Mouse (Mus musculus): ENCODE results near the gene Ebf1. TPM values are rescaled to one million over a fixed set of nuclear protein-coding genes. Genes with fewer than 3 reads are reported as not detected.

The Ebf1 gene
- polyA plus RNA-seq, 1 experiment from 2014 or later, result 13.3 TPM

DNA sequence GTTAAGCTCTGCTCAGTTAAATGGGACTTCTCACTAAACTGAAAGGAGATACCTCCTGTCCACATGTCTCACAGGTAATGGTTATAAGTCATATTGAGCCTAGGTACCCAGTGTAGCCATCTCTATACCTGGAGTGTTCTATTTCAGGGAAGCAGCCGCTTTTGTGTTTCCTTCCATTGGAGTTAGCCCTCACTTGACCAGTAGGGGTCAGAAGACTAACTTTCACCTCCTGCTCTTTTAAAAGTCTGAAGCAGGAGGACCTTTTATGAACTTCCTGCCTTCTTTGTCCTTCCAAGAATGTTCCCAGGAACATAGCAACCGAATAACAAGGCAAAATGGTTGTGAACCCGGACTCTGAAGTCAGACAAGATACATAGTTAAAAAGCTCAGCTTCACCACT lies 157.3 kb downstream of the Ebf1 start:
- Histone ChIP-seq H3K4me2 (replicated peaks; ENCODE audit: low read depth, low read length) (no peak overlapping the region), H3K4me1 (ENCODE audit: control insufficient read depth, insufficient read depth, low read length) (no peaks in the 10 kb centered on the region), H3K36me3 (ENCODE audit: control insufficient read depth, insufficient read depth, low read length) (no peaks in the 10 kb centered on the region), H3K4me3 (ENCODE audit: low read depth, low read length) (no peak overlapping the region), H3K27me3 (ENCODE audit: control insufficient read depth, insufficient read depth, low read length) (no peaks in the 10 kb centered on the region), H3K9me3 (ENCODE audit: control insufficient read depth, low read depth, low read length) (no peaks in the 10 kb centered on the region), H3K9ac (replicated peaks; ENCODE audit: low read depth, low read length) (no peak overlapping the region), H3K27ac (ENCODE audit: low read length) (no peak overlapping the region)
- WGBS, result 77% methylated on average over 3 of the region's 3 CpGs
- ATAC-seq (ENCODE audit: insufficient number of reproducible peaks, insufficient read depth, low FRiP score, low read depth), result no peak

DNA sequence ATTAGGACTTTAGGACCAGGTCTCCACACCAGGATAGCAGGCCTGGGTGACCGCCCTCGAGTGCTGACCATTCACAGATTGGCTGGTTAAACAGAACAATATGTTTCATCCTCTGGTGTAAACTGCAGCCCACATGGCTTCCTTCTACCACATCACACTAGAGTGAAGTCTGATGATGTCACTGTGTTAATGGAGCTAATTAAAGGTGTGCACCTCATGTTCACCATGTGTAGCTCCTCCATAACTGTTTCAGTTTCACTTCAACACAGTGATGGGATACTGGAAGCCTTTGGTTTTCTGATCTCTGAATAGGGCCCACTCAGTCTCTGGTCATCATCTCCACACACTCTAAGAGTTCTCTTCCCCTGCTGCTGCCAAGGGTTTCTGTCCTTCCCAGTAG lies 158.4 kb downstream of the Ebf1 start:
- Histone ChIP-seq H3K36me3 (ENCODE audit: control insufficient read depth, insufficient read depth, low read length) (no peaks in the 10 kb centered on the region), H3K4me1 (ENCODE audit: control insufficient read depth, insufficient read depth, low read length) (no peaks in the 10 kb centered on the region), H3K4me3 (ENCODE audit: low read depth, low read length) (no peak overlapping the region), H3K27me3 (ENCODE audit: control insufficient read depth, insufficient read depth, low read length) (no peaks in the 10 kb centered on the region), H3K27ac (ENCODE audit: low read length) (no peak overlapping the region), H3K9ac (replicated peaks; ENCODE audit: low read depth, low read length) (no peak overlapping the region), H3K4me2 (replicated peaks; ENCODE audit: low read depth, low read length) (no peak overlapping the region), H3K9me3 (ENCODE audit: control insufficient read depth, low read depth, low read length) (no peaks in the 10 kb centered on the region)
- ATAC-seq (ENCODE audit: insufficient number of reproducible peaks, insufficient read depth, low FRiP score, low read depth), result no peak
- 86% methylated on average over 2 of the region's 2 CpGs for WGBS

DNA sequence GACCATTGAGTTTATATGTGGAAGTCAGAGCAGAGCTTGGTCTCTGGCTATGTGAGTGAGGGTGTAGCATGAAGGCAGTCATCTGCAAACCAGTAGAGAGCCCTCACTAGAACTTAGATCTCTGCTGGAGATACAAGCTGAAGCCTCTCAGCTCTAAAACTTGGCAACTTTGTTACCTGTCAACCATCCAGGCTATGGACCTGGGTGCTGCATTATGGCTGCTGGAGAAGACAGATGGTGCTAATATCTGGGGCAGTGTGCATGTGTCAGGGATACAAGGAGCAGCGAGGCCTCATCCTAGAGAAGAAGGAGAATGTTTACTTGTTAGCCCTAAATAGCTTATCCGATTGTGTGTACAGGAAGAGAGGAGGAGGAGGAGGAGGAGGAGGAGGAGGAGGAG lies 159.4 kb downstream of the Ebf1 start:
- Histone ChIP-seq H3K9ac (replicated peaks; ENCODE audit: low read depth, low read length) (no peak overlapping the region), H3K4me2 (replicated peaks; ENCODE audit: low read depth, low read length) (no peak overlapping the region), H3K4me3 (ENCODE audit: low read depth, low read length) (no peak overlapping the region)

DNA sequence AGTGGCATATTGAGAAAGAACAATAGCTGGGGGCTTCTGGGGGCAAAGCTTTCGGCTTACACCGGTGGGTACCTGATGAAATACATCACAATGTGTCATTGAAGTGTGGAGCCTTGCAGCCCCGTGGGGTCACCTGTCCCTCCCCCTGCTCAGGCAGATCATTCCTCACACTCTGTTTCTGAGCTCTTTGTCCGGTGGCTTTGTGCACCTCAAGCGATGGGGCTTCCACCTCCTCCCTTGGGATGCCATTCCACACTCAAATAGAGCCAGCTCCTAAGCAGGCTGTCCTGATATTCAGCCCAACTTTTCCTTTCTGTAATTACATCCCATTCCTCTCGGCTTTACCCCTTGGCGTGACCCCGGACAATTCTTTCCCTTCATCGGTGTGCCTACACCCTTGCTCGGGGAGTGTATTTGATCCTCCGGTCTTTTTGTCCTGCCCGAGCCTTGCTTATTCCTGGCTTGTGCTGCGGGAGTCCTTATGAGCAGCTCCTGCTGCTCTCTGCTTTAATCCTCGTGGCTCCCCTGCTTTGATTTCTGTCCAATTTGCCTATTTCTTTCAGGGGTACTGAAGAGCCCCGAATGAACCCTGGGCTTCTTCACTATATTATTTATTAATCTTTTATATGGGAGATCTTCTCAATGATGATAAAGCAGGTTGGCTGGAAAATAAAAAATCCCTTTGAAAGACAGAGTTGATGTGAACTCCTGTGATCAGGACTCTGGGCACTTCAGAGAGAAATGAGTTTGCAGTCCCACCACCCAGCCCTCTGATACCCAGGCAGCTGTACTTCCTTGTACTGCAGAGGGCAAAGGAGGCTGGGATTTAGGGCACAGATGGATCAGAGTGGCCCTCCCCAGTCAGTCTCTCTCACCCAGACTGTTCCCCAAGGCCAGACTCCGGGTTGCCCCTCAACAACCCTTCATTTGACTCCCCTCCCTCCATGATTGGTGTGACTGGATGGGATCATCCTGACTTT lies 160.5 kb downstream of the Ebf1 start:
- Histone ChIP-seq H3K4me3 (ENCODE audit: low read depth, low read length) (no peak overlapping the region), H3K27ac (ENCODE audit: low read length) (no peak overlapping the region), H3K27me3 (ENCODE audit: control insufficient read depth, insufficient read depth, low read length) (no peaks in the 10 kb centered on the region), H3K9ac (replicated peaks; ENCODE audit: low read depth, low read length) (no peak overlapping the region), H3K4me1 (ENCODE audit: control insufficient read depth, insufficient read depth, low read length) (no peaks in the 10 kb centered on the region), H3K36me3 (ENCODE audit: control insufficient read depth, insufficient read depth, low read length) (no peaks in the 10 kb centered on the region), H3K9me3 (ENCODE audit: control insufficient read depth, low read depth, low read length) (no peaks in the 10 kb centered on the region), H3K4me2 (replicated peaks; ENCODE audit: low read depth, low read length) (no peak overlapping the region)
- ATAC-seq (ENCODE audit: insufficient number of reproducible peaks, insufficient read depth, low FRiP score, low read depth), result no peak
- WGBS, result 58% methylated on average over 16 of the region's 16 CpGs

More for the DNA sequence above, 159.4 kb downstream of the Ebf1 start:
- Histone ChIP-seq H3K4me1 (ENCODE audit: control insufficient read depth, insufficient read depth, low read length) (no peaks in the 10 kb centered on the region), H3K27ac (ENCODE audit: low read length) (no peak overlapping the region), H3K36me3 (ENCODE audit: control insufficient read depth, insufficient read depth, low read length) (no peaks in the 10 kb centered on the region), H3K9me3 (ENCODE audit: control insufficient read depth, low read depth, low read length) (no peaks in the 10 kb centered on the region), H3K27me3 (ENCODE audit: control insufficient read depth, insufficient read depth, low read length) (no peaks in the 10 kb centered on the region)
- WGBS, result 49% methylated on average over 2 of the region's 2 CpGs
- no peak for ATAC-seq (ENCODE audit: insufficient number of reproducible peaks, insufficient read depth, low FRiP score, low read depth)

DNA sequence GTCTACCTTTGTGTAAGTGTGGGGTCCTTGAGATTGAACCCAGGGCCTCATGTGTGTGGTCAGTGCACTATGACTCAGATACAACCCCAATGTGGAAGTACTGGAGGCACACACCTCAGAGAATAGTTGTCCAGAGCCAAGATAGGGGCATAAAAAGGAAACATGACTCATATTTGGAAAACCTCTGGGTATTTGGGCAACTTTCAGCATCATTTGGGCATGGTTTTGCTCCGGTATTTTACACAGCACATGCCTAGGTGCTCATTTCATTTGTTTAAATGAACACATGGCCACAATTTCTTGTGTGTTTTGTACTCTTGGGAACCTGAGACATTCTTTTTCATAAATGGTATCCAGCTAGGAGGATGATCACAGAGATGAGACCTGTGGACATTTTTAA lies 161.9 kb downstream of the Ebf1 start:
- Histone ChIP-seq H3K27me3 (ENCODE audit: control insufficient read depth, insufficient read depth, low read length) (no peaks in the 10 kb centered on the region), H3K9me3 (ENCODE audit: control insufficient read depth, low read depth, low read length) (no peaks in the 10 kb centered on the region), H3K4me1 (ENCODE audit: control insufficient read depth, insufficient read depth, low read length) (no peaks in the 10 kb centered on the region), H3K9ac (replicated peaks; ENCODE audit: low read depth, low read length) (no peak overlapping the region), H3K4me3 (ENCODE audit: low read depth, low read length) (no peak overlapping the region), H3K4me2 (replicated peaks; ENCODE audit: low read depth, low read length) (no peak overlapping the region), H3K36me3 (ENCODE audit: control insufficient read depth, insufficient read depth, low read length) (no peaks in the 10 kb centered on the region), H3K27ac (ENCODE audit: low read length) (no peak overlapping the region)
- 90% methylated on average over 1 of the region's 1 CpGs for WGBS
- no peak for ATAC-seq (ENCODE audit: insufficient number of reproducible peaks, insufficient read depth, low FRiP score, low read depth)

DNA sequence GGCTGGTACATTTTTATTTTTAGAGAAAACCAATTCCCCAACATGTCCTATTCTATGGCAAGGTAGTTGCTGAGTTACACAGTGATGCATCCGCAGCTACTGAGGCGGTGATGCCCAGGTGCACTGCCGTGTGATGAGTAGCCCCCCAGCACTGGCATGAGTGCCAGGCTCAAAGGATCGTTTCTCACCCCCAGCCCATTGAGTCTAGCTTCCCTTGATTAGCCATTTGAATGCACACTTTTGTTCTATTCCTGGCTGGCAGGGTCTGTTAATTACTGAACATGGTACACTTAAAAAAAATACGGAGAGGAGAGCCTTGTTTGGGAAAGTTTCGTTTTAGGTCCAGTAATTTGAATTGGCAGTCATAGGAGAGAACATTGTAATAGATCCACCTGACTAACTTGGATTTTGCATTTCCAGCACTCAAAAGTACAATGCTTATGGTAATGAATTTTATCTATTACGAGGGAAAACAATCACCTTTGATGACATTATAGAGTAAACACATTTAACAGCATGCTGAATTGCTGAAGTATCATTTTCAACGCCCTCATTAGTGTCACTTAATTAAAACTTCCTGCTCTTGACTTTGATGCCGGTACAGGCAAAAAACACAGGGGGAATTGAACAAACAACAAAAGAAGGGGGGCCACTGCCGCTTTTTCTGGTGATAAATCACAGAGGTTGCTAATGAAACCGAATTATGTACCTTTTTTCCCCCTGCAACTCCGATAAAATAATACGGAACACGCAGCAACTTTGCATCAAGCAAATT lies 167.3 kb downstream of the Ebf1 start:
- Histone ChIP-seq H3K4me3 (ENCODE audit: low read depth, low read length) (no peak overlapping the region), H3K27me3 (ENCODE audit: control insufficient read depth, insufficient read depth, low read length) (no peaks in the 10 kb centered on the region), H3K27ac (ENCODE audit: low read length) (no peak overlapping the region), H3K4me1 (ENCODE audit: control insufficient read depth, insufficient read depth, low read length) (no peaks in the 10 kb centered on the region), H3K36me3 (ENCODE audit: control insufficient read depth, insufficient read depth, low read length) (no peaks in the 10 kb centered on the region), H3K4me2 (replicated peaks; ENCODE audit: low read depth, low read length) (no peak overlapping the region), H3K9ac (replicated peaks; ENCODE audit: low read depth, low read length) (no peak overlapping the region), H3K9me3 (ENCODE audit: control insufficient read depth, low read depth, low read length) (no peaks in the 10 kb centered on the region)
- no peak for ATAC-seq (ENCODE audit: insufficient number of reproducible peaks, insufficient read depth, low FRiP score, low read depth)
- WGBS, result 82% methylated on average over 14 of the region's 14 CpGs

DNA sequence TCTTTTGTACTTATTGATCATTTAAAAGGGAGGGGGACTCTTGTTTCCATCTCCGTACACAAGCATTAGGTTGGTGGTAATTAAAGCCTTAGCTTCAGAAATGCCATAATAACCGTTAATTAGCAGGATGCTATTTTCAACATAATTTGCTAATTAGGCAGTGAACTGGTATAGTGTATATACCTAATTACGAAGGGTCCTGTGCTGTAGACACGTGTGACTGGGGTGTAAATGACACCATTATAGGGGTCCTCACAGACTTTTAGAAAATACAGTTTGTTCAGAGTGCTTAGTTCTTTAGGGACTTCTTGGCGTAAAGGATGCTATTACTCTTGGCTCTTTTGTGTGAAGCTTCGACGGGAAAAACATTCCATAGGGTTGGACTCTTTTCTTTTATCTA lies 167.9 kb downstream of the Ebf1 start:
- no peak overlapping the region for H3K4me2 ChIP-seq (replicated peaks; ENCODE audit: low read depth, low read length)
- no peak overlapping the region for H3K9ac ChIP-seq (replicated peaks; ENCODE audit: low read depth, low read length)
- no peaks in the 10 kb centered on the region for H3K36me3 ChIP-seq (ENCODE audit: control insufficient read depth, insufficient read depth, low read length)
- H3K4me1 ChIP-seq (ENCODE audit: control insufficient read depth, insufficient read depth, low read length), result no peaks in the 10 kb centered on the region
- ATAC-seq (ENCODE audit: insufficient number of reproducible peaks, insufficient read depth, low FRiP score, low read depth), result no peak
- WGBS, result 68% methylated on average over 7 of the region's 7 CpGs
- H3K27me3 ChIP-seq (ENCODE audit: control insufficient read depth, insufficient read depth, low read length), result no peaks in the 10 kb centered on the region
- H3K27ac ChIP-seq (ENCODE audit: low read length), result no peak overlapping the region
- H3K4me3 ChIP-seq (ENCODE audit: low read depth, low read length), result no peak overlapping the region
- H3K9me3 ChIP-seq (ENCODE audit: control insufficient read depth, low read depth, low read length), result no peaks in the 10 kb centered on the region

DNA sequence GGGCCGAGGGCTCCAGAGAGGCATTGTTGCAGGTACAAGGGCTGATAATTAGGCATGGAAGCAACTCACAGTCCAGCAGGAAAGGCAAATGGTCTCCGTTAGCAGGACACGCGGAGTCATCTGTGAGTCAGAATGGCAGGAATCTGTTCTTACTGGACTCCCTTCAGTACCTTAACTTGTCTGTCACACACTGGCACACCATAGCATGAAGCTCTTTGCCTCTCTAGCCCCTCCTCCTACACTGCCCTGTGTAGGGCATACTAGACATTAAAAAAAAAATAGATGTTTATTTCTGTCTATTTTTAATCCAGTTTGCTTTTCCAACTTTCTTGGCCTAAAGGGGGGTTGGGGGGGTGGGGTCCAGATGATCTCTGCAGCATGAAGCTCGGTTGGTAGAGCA lies 168.4 kb downstream of the Ebf1 start:
- Histone ChIP-seq H3K9ac (replicated peaks; ENCODE audit: low read depth, low read length) (no peak overlapping the region), H3K36me3 (ENCODE audit: control insufficient read depth, insufficient read depth, low read length) (no peaks in the 10 kb centered on the region), H3K4me2 (replicated peaks; ENCODE audit: low read depth, low read length) (no peak overlapping the region), H3K9me3 (ENCODE audit: control insufficient read depth, low read depth, low read length) (no peaks in the 10 kb centered on the region), H3K27me3 (ENCODE audit: control insufficient read depth, insufficient read depth, low read length) (no peaks in the 10 kb centered on the region), H3K27ac (ENCODE audit: low read length) (no peak overlapping the region), H3K4me3 (ENCODE audit: low read depth, low read length) (no peak overlapping the region), H3K4me1 (ENCODE audit: control insufficient read depth, insufficient read depth, low read length) (no peaks in the 10 kb centered on the region)
- WGBS, result 71% methylated on average over 5 of the region's 5 CpGs
- no peak for ATAC-seq (ENCODE audit: insufficient number of reproducible peaks, insufficient read depth, low FRiP score, low read depth)
